Mouse (Mus musculus) embryonic facial prominence, embryonic 10.5 days (tissue): Measurements from ENCODE around the gene C730034F03Rik. TPM values are rescaled to one million over a fixed set of nuclear protein-coding genes. Genes with fewer than 3 reads are reported as not detected.

ENCODE experiments used
- DNase-seq: peaks from one replicate; pipeline ENCODE4 v3.0.0-alpha.2; 2017; ENCODE audit warnings: low spot score
- H3K27ac ChIP-seq: fragments of 300-500 bp; sonication (generic); replicated peaks from 2 replicates; pipeline ENCODE4 v1.5.1; 2016; ENCODE audit warnings: mild to moderate bottlenecking
- H3K27me3 ChIP-seq: fragments of 300-500 bp; sonication (generic); replicated peaks from 2 replicates; pipeline ENCODE4 v1.6.1; 2016; ENCODE audit warnings: low read depth, mild to moderate bottlenecking; ENCODE audit not compliant: poor library complexity, severe bottlenecking
- H3K36me3 ChIP-seq: fragments of 300-500 bp; sonication (generic); replicated peaks from 2 replicates; pipeline ENCODE4 v1.6.1; 2016; ENCODE audit warnings: mild to moderate bottlenecking, moderate library complexity
- H3K4me1 ChIP-seq: fragments of 300-500 bp; sonication (generic); 2 replicates; pipeline ENCODE4 v1.6.1; 2016
- H3K4me3 ChIP-seq: fragments of 300-500 bp; sonication (generic); 2 replicates; pipeline ENCODE4 v1.5.1; 2016; ENCODE audit warnings: mild to moderate bottlenecking, moderate library complexity
- H3K9me3 ChIP-seq: fragments of 300-500 bp; sonication (generic); 2 replicates; pipeline ENCODE4 v1.6.1; 2016; ENCODE audit warnings: mild to moderate bottlenecking
- WGBS: fragments of 180-500 bp; shearing (Covaris S2); methylation state at CpG from one replicate; pipeline ENCODE4 v1.1.7; 2016; 5-methylcytosine and 5-hydroxymethylcytosine counted together
- polyA plus RNA-seq: library from polyadenylated mRNA; unstranded; fragments of >200 nt; fragmentation: Nextera tagmentation; extraction: Ambion mirVana; gene quantifications from 2 replicates; pipeline ENCODE4 v1.2.1, GENCODE M21; 2016

The C730034F03Rik gene
- 4.2 and 4.4 TPM in 2 replicates for polyA plus RNA-seq

DNA sequence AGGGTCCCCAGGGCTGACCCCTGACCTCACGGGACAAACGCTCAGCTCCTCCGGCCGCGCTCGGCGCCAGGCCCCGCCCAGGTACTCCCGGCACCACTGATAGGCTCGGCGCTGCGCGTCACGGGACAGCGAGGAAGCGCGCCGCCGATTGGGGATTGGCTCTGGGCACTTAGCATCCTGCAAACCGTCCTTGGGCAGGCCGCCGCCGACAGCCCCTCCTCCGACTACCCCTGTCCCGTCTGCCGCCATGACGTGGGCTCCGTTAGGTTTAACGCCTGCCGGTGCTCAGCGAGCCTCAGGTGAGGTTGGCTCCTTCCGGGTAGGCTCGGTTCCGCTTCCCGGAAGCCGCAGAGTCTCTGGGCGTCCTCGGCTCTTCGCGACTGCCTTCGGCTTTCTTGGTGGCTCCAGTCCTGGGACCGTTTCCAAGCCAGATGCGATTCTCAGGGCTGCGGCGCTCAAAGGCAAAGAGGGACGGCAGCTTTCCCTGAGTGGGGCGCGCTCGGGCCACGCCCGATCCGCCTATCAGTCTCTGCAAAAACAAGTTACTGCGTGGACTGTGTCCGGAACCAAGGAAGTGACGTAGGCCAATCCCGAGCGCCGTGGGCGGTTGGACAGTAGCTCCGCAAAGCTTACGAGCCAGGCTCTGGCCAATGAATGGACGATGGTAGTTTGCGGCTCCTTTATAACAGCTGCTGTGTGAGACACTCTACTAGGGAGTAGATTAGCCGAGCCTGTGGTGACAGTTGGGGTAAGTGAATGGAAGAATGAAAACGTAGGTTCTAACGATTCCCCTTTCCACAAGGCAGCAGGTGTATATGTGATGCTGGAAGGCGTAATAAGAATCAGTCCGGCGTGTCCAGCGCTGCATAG lies at the start of gene C730034F03Rik, which contains the start of the genes Gm44502 and Chkb:
Gene C730034F03Rik (plus strand): TSS at position 238 of the 870 bp plus-strand sequence.
Gene Gm44502 (minus strand): TSS at position 345 of the 870 bp plus-strand sequence.
Gene Chkb (minus strand): TSS at position 557 of the 870 bp plus-strand sequence.
- Histone ChIP-seq H3K27me3 (no peaks in the 10 kb centered on the region), H3K4me1 (peaks cover 35% of the 10 kb centered on the region), H3K9me3 (no peaks in the 10 kb centered on the region)

DNA sequence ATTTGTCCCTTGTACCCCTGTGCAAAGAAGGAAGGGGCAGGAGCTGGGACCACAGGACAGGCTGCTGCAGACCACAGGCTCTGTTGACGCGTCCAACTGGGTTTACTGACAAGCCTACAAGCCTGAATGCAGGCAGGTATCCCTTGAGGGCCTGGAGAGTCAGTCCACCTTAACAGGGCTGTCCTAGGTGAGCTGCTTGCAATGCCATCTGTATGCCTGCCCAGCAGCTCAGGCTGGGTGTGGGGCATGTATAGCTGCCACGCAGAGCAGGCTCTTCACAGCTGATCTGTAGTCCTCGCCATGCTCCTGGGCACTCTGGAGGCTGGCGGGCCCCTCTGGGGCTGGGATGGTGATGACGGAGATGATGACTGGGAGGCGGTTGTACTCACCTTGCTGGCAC lies 44.8 kb upstream of the C730034F03Rik start, which contains the start of gene Klhdc7b:
Gene Klhdc7b (plus strand): TSS at position 301 of the 400 bp plus-strand sequence.
- Histone ChIP-seq H3K36me3 (no peaks in the 10 kb centered on the region), H3K4me1 (0 out of 2 replicates have a peak, but pooled peaks cover 7% of the 10 kb centered on the region), H3K9me3 (no peaks in the 10 kb centered on the region), H3K4me3 (no peak within 1 kb of the TSS), H3K27me3 (peaks cover 80% of the 10 kb centered on the region), H3K27ac (peak within 1 kb of the TSS; percentile 24; the same call in 1 of the 2 replicates)
- DNase-seq = no peak
- 85% methylated on average over 7 of the region's 7 CpGs for WGBS

More for the DNA sequence above, at the start of gene C730034F03Rik, which contains the start of the genes Gm44502 and Chkb:
- DNase-seq = peak; percentile 94
- H3K36me3 ChIP-seq = peaks cover 25% of the 10 kb centered on the region
- H3K27ac ChIP-seq = peak within 1 kb of the TSS; percentile 93
- under 1% methylated on average over 70 of the region's 70 CpGs for WGBS
- peak within 1 kb of the TSS; percentile 77 for H3K4me3 ChIP-seq

DNA sequence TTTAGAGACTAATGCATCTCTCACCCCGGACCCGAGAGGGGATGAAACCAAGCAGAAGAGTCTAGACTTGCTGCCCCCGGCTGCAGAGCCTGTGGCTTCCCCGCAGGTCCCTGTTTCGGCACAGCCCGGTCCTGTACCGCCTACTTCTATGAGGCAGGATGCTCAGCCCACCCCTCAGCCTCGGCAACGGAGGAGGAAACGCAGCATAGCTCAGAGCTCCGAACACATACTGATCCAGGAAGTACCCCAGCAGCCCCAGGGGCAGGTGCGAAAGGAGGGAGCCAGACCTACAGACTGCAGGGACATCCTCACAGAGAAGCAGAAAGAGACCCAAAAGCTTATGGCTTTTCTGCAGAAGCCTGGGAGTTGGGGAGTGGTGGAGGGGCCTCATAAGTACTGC lies 42.3 kb upstream of the C730034F03Rik start:
- H3K27me3 ChIP-seq = peaks cover 55% of the 10 kb centered on the region
- no peaks in the 10 kb centered on the region for H3K9me3 ChIP-seq
- H3K4me3 ChIP-seq = no peak overlapping the region
- no peaks in the 10 kb centered on the region for H3K36me3 ChIP-seq
- H3K27ac ChIP-seq = no peak overlapping the region
- WGBS = 40% methylated on average over 12 of the region's 12 CpGs
- no peak for DNase-seq
- H3K4me1 ChIP-seq = 0 out of 2 replicates have a peak, but pooled peaks cover 7% of the 10 kb centered on the region

GRCm38 (mm10) chr15:89390081-89390480 lies 39.3 kb upstream of the C730034F03Rik start:
- no peak overlapping the region for H3K27ac ChIP-seq
- WGBS = 93% methylated on average over 10 of the region's 10 CpGs
- DNase-seq = no peak
- peaks cover 33% of the 10 kb centered on the region for H3K27me3 ChIP-seq
- H3K9me3 ChIP-seq = no peaks in the 10 kb centered on the region
- 0 out of 2 replicates have a peak, but pooled peaks cover under 1% of the 10 kb centered on the region for H3K4me1 ChIP-seq
- H3K36me3 ChIP-seq = no peaks in the 10 kb centered on the region
- H3K4me3 ChIP-seq = no peak overlapping the region

GRCm38 (mm10) chr15:89396883-89397282 lies 32.5 kb upstream of the C730034F03Rik start:
- H3K9me3 ChIP-seq = no peaks in the 10 kb centered on the region
- DNase-seq = no peak
- H3K27me3 ChIP-seq = no peaks in the 10 kb centered on the region
- H3K4me3 ChIP-seq = no peak overlapping the region
- 87% methylated on average over 4 of the region's 4 CpGs for WGBS
- H3K36me3 ChIP-seq = no peaks in the 10 kb centered on the region
- no peaks in the 10 kb centered on the region for H3K4me1 ChIP-seq
- no peak overlapping the region for H3K27ac ChIP-seq

DNA sequence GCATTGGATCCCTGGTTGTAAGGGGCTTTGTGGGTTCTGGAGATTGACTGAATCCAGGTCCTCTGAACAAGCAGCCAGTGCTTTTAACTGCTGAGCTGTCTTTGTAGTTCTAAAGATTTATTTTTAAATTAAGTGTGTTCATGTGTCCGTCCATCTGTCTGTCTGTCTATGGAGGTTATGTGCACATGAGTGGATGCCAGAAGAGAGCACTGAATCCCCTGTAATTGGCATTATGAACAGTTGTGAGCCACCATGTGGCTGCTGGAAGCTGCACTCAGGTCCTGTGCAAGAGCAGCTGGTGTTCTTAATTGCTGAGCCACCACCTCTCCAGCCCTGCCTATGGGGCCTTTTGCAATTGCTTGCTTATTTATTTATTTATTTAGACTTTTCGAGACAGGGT lies 31.2 kb upstream of the C730034F03Rik start:
- H3K27me3 ChIP-seq = no peaks in the 10 kb centered on the region
- no peaks in the 10 kb centered on the region for H3K9me3 ChIP-seq
- 80% methylated on average over 2 of the region's 2 CpGs for WGBS
- H3K36me3 ChIP-seq = no peaks in the 10 kb centered on the region
- no peaks in the 10 kb centered on the region for H3K4me1 ChIP-seq
- H3K4me3 ChIP-seq = no peak overlapping the region
- no peak overlapping the region for H3K27ac ChIP-seq
- DNase-seq = no peak

- Histone ChIP-seq H3K27me3 (no peaks in the 10 kb centered on the region), H3K4me3 (no peak overlapping the region), H3K27ac (no peak overlapping the region), H3K9me3 (no peaks in the 10 kb centered on the region), H3K4me1 (no peaks in the 10 kb centered on the region), H3K36me3 (no peaks in the 10 kb centered on the region)
- no peak for DNase-seq
- 71% methylated on average over 1 of the region's 1 CpGs for WGBS
Observed at GRCm38 (mm10) chr15:89399716-89400115, 29.7 kb upstream of the C730034F03Rik start.

- peaks cover 2% of the 10 kb centered on the region; the same call in 1 of the 2 replicates for H3K9me3 ChIP-seq
- no peak for DNase-seq
- H3K4me1 ChIP-seq = no peaks in the 10 kb centered on the region
- no peaks in the 10 kb centered on the region for H3K27me3 ChIP-seq
- H3K4me3 ChIP-seq = no peak overlapping the region
- no peaks in the 10 kb centered on the region for H3K36me3 ChIP-seq
- WGBS = 86% methylated on average over 1 of the region's 1 CpGs
- no peak overlapping the region for H3K27ac ChIP-seq
Observed at GRCm38 (mm10) chr15:89402471-89402870, 26.9 kb upstream of the C730034F03Rik start.

- Histone ChIP-seq H3K27me3 (no peaks in the 10 kb centered on the region), H3K4me3 (no peak overlapping the region), H3K36me3 (no peaks in the 10 kb centered on the region), H3K9me3 (peaks cover 12% of the 10 kb centered on the region), H3K4me1 (no peaks in the 10 kb centered on the region), H3K27ac (no peak overlapping the region)
- no peak for DNase-seq
- WGBS = 86% methylated on average over 10 of the region's 10 CpGs
Observed at GRCm38 (mm10) chr15:89404831-89405623, 24.4 kb upstream of the C730034F03Rik start.

DNA sequence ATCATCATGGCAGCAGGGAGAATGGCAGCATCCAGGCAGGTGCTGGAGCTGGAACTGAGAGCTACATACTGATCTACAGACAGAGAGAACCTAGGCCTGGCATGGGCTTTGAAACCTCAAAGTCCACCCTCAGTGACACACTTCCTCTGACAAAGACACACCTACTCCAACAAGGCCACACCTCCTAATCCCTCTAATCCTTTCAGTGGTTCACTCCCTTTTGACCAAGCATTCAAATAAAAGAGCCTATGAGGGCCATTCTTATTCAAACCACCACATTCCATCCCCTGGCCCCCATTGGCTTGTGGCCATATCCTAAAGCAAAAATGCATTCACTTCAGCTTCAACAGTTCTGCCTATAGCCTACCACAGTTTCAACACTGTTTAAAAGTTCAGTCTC lies 22.7 kb upstream of the C730034F03Rik start:
- Histone ChIP-seq H3K27me3 (no peaks in the 10 kb centered on the region), H3K4me3 (no peak overlapping the region), H3K9me3 (peaks cover 12% of the 10 kb centered on the region), H3K27ac (no peak overlapping the region), H3K36me3 (no peaks in the 10 kb centered on the region), H3K4me1 (no peaks in the 10 kb centered on the region)
- no peak for DNase-seq

DNA sequence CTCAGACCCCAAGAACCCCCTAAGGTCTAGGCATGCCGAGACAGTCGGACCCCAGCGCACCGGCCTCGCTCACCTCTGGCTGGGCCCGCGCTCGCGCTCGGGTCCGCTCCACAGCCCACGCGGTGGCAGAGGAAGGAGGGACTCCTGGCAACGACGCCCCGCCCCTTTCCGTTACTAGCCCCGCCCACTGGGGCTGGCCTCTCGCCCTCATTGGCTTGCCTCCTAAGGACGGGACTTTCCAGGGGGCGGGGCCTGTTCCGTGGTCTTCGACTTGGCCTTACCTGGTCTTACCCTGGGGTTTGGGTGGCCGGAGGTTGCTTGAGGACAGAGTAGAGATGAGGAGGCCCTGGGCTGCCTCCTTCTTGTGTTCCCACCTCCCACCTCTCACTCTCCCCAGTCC lies 19.3 kb upstream of the C730034F03Rik start, which contains the start of gene Syce3:
Gene Syce3 (minus strand): TSS at position 386 of the 400 bp plus-strand sequence.
- Histone ChIP-seq H3K27me3 (no peaks in the 10 kb centered on the region), H3K4me1 (no peaks in the 10 kb centered on the region), H3K36me3 (no peaks in the 10 kb centered on the region), H3K9me3 (peaks cover 12% of the 10 kb centered on the region), H3K27ac (no peak within 1 kb of the TSS), H3K4me3 (no peak within 1 kb of the TSS)
- no peak for DNase-seq
- 87% methylated on average over 24 of the region's 24 CpGs for WGBS

DNA sequence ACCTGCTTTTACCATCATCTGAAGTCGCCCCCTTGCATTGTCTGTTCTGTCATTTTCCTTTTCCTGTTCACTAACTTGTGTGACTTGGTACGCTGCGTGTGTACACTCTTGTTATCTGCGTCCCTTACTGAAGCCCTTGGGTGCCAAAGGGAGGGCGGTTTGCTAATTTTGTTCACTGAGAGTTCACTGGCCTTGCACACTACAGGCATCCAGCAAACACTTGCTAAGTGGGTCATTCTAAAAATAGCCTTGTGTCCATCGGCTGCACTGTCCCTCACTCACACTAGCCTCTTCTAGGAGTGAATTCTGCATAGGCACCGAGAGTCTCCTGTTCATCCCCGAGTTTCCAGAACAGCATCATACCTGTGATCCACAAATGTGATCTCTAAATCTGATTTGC lies 14.1 kb upstream of the C730034F03Rik start:
- Histone ChIP-seq H3K4me3 (no peak overlapping the region), H3K27me3 (no peaks in the 10 kb centered on the region), H3K9me3 (no peaks in the 10 kb centered on the region), H3K27ac (no peak overlapping the region), H3K36me3 (peaks cover 35% of the 10 kb centered on the region), H3K4me1 (no peaks in the 10 kb centered on the region)
- WGBS = 88% methylated on average over 8 of the region's 8 CpGs
- DNase-seq = no peak
